In the genomic region with DNA sequence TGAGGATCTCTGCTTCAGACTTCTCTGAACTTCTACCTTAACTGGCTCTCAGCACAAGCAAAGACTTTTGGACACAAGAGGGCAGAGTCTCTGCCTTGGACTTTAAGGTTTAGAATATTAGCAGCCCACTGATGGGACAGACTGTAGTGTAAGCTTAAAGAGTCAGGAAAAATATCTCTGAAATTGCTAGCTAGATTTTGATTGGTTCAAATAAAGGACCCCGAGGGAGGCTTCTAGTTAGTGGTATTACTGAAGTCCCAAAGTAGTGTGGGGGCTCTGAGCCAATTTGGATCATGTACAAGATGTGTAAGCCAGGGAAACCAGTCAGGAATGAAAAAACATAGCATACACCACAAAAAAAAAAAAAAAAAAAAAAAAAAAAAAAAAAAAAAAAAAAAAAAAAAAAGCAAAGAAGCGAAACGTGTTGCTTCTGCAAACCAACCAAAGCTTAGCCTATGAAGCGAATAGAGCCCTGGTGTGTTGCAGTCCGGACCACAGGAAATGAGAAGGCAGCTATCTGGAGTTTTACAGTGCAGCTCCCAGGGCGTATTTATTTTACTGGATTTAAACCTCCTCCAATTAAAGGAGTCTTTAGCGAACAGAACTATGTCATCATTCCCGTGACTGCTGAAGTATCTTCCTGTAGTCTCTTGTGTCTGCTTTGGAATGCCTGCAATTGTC, we compare ENCODE assay signal across 10 mouse cellular contexts.
DNase-seq lines count a peak whose midpoint lies in the region; ATAC-seq and TF ChIP-seq lines count a peak whose summit lies in the region.
"Had no signal": no experiment of that assay in that cellular context is flagged by ENCODE, and none has a peak within 500 bp of the region (broad histone marks: within the 10 kb centered on the region; RNA-seq: fewer than 3 reads in every experiment).

No protein-coding gene starts in this region.

- H3K9me3 ChIP-seq in intestine, embryonic 14.5 days (ENCODE audit: control insufficient read depth, low read length) = no peaks in the 10 kb centered on the region
- no peaks in the 10 kb centered on the region for H3K9me3 ChIP-seq in intestine, embryonic 15.5 days
- no peaks in the 10 kb centered on the region for H3K9me3 ChIP-seq in midbrain, embryonic 13.5 days

- peaks cover 11% of the 10 kb centered on the region for H3K79me2 ChIP-seq in C2C12 (ENCODE audit: control insufficient read depth, insufficient read depth)

- H3K4me1 ChIP-seq in intestine, embryonic 14.5 days (replicated peaks; ENCODE audit: control insufficient read depth, insufficient read depth, low read length) = 0 out of 2 replicates have a peak, but pooled peaks cover 5% of the 10 kb centered on the region
- no peaks in the 10 kb centered on the region for H3K4me1 ChIP-seq in intestine, embryonic 15.5 days (replicated peaks)
- H3K4me1 ChIP-seq in midbrain, embryonic 13.5 days (replicated peaks) = no peaks in the 10 kb centered on the region

- no peaks in the 10 kb centered on the region for H3K27me3 ChIP-seq in intestine, embryonic 14.5 days (replicated peaks; ENCODE audit: control insufficient read depth, insufficient read depth, low read length)
- H3K27me3 ChIP-seq in intestine, embryonic 15.5 days (replicated peaks) = no peaks in the 10 kb centered on the region
- H3K27me3 ChIP-seq in C2C12 (ENCODE audit: control insufficient read depth, insufficient read depth, insufficient read length) = no peaks in the 10 kb centered on the region
- no peaks in the 10 kb centered on the region for H3K27me3 ChIP-seq in midbrain, embryonic 13.5 days

- no peak overlapping the region for H3K9ac ChIP-seq in intestine, embryonic 14.5 days (ENCODE audit: low read length)
- no peak overlapping the region for H3K9ac ChIP-seq in intestine, embryonic 15.5 days
- H3K9ac ChIP-seq in midbrain, embryonic 13.5 days (replicated peaks) = no peak overlapping the region
- H3K9ac ChIP-seq: hindbrain, embryonic 14.5 days had no signal

- no peaks in the 10 kb centered on the region for H3K36me3 ChIP-seq in intestine, embryonic 14.5 days (ENCODE audit: control insufficient read depth, insufficient read depth, low read length)
- no peaks in the 10 kb centered on the region for H3K36me3 ChIP-seq in intestine, embryonic 15.5 days
- H3K36me3 ChIP-seq in C2C12 (ENCODE audit: control insufficient read depth, insufficient read depth) = peaks cover 4% of the 10 kb centered on the region
- no peaks in the 10 kb centered on the region for H3K36me3 ChIP-seq in midbrain, embryonic 13.5 days

- no peak overlapping the region for H3ac ChIP-seq in C2C12 (ENCODE audit: control insufficient read depth, insufficient read length, low read depth)

- no peaks in the 10 kb centered on the region for H3K79me3 ChIP-seq in C2C12 (ENCODE audit: low read depth)

- ATAC-seq in intestine, embryonic 14.5 days (replicated peaks; ENCODE audit: low FRiP score, low TSS enrichment, low read depth) = no peak
- no peak for ATAC-seq in intestine, embryonic 15.5 days
- no peak for ATAC-seq in midbrain, embryonic 13.5 days

- peak overlapping the region; percentile 14; the same call in 1 of the 2 replicates for H3K4me2 ChIP-seq in intestine, embryonic 14.5 days (ENCODE audit: low read length)
- no peak overlapping the region for H3K4me2 ChIP-seq in intestine, embryonic 15.5 days (replicated peaks)
- no peak overlapping the region for H3K4me2 ChIP-seq in midbrain, embryonic 13.5 days (replicated peaks)
- H3K4me2 ChIP-seq: hindbrain, embryonic 14.5 days had no signal

- no peak overlapping the region for H3K4me3 ChIP-seq in intestine, embryonic 14.5 days (ENCODE audit: low read depth, low read length)
- H3K4me3 ChIP-seq in intestine, embryonic 15.5 days (replicated peaks) = no peak overlapping the region
- H3K4me3 ChIP-seq in C2C12 (ENCODE audit: insufficient read depth, poor library complexity, severe bottlenecking) = peak overlapping the region; percentile 7
- H3K4me3 ChIP-seq in midbrain, embryonic 13.5 days (replicated peaks) = no peak overlapping the region

- no peak for TF ChIP-seq CTCF in C2C12 (IDR thresholded peaks at IDR 0.05; ENCODE audit: control insufficient read depth, insufficient read depth, insufficient read length)

- WGBS in intestine, embryonic 14.5 days = 57% methylated on average over 8 of the region's 8 CpGs
- WGBS in intestine, embryonic 15.5 days = 42% methylated on average over 8 of the region's 8 CpGs
- 81% methylated on average over 8 of the region's 8 CpGs for WGBS in midbrain, embryonic 13.5 days

- DNase-seq in cerebellum, postnatal 10 days = peak; percentile 36
- DNase-seq in cerebellum, adult 8-10 months = no peak
- DNase-seq in intestine, embryonic 14.5 days (ENCODE audit: low spot score) = no peak
- peak; percentile 42 for DNase-seq in heart, postnatal 4 days
- DNase-seq in natural killer cell, adult 2 months (ENCODE audit: low spot score in 2 of 2) = no peak
- DNase-seq: cerebellum, adult 11-12 months had no signal

- no peak overlapping the region for H3K27ac ChIP-seq in intestine, embryonic 14.5 days (ENCODE audit: low read depth)
- H3K27ac ChIP-seq in intestine, embryonic 15.5 days = no peak overlapping the region
- no peak overlapping the region for H3K27ac ChIP-seq in midbrain, embryonic 13.5 days
- H3K27ac ChIP-seq: hindbrain, embryonic 14.5 days had no signal

TF ChIP-seq in C2C12, 6 proteins besides CTCF, POLR2A, EP300 and RAD21:
- no peak for TF ChIP-seq MYOD1 (IDR thresholded peaks at IDR 0.05; ENCODE audit: control insufficient read depth, insufficient read length, low read depth)
- no peak for TF ChIP-seq MYOG (IDR thresholded peaks at IDR 0.05; ENCODE audit: control insufficient read depth, extremely low read depth, insufficient read length)
- TF ChIP-seq MAX (IDR thresholded peaks at IDR 0.05) = no peak
- no peak for TF ChIP-seq FOSL1 (IDR thresholded peaks at IDR 0.05; ENCODE audit: insufficient read depth, low read length, poor library complexity, severe bottlenecking)
- no peak for TF ChIP-seq USF1 (IDR thresholded peaks at IDR 0.05; ENCODE audit: low read depth)
- TF ChIP-seq CEBPB (IDR thresholded peaks at IDR 0.05; ENCODE audit: low read depth) = no peak

Comparison
In these comparisons a context has a peak if more than half of its experiments do, and no peak if none do; other contexts are left out.
1. DNase-seq: peak in cerebellum, postnatal 10 days (2 of 2) and heart, postnatal 4 days (single experiment); none in cerebellum, adult 8-10 months (single experiment), intestine, embryonic 14.5 days (single experiment) and natural killer cell, adult 2 months (0 of 2).